Mouse (Mus musculus): ENCODE measurements around the gene Gm10277.
A peak's percentile ranks its signal among the peaks of the same experiment; 100 is the strongest.

DNA sequence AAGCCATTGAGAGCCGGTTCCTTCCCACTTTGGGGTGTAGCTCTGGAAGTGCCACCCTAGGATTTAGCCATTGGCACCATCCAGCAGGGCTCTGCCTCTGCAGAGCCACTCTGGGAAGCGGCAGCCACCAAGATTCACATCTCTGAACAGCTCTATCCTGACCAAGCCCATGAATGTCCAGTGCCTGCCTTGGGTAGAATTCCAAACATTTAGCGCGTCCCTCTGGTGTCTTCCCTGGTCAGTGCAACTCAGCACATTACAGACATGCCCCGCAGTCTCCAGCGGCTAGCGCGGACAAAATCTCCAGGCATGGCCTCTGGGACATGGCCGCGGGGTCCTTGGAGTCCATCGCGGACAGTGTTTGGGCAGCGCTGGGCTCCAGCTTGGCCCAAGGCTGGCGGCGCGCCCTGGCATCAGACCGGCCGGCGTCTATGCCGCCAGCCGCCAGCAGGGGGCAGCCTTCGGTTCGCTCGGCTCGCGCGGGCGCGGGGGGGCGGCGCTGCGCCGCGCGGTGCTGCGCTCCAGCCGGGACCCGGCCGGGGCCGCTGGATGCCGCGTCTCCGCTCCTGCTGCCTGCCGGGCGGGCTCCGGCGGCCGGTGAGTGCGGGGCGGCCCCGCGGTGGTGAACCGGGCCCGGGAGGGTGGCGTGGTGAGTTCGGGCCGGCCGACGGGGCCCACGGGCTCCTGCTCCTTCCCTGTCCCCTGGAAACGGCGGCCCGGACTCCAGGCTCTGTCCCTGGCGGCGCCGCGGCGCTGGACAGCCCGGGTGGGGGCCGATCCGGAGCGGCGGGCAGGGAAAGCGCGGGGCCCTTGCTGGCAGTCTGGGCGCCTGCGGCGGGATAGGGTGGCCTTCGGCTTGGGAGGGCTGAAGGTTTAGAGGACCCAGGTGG is 24.5 kb downstream of the Gm10277 start, which contains the start of gene Myo18a:
- TF ChIP-seq CTCF (IDR thresholded peaks at IDR 0.05; ENCODE audit: control insufficient read depth, insufficient read depth, insufficient read length) = peak; percentile 98
- TF ChIP-seq MAX (IDR thresholded peaks at IDR 0.05) = no peak
- no peak for TF ChIP-seq FOSL1 (IDR thresholded peaks at IDR 0.05; ENCODE audit: insufficient read depth, low read length, poor library complexity, severe bottlenecking)
- no peak for TF ChIP-seq USF1 (IDR thresholded peaks at IDR 0.05; ENCODE audit: low read depth)
- TF ChIP-seq MYOD1 (IDR thresholded peaks at IDR 0.05; ENCODE audit: control insufficient read depth, insufficient read length, low read depth) = no peak
- no peak for TF ChIP-seq MYOG (IDR thresholded peaks at IDR 0.05; ENCODE audit: control insufficient read depth, extremely low read depth, insufficient read length)
- no peak for TF ChIP-seq CEBPB (IDR thresholded peaks at IDR 0.05; ENCODE audit: low read depth)
